In the genomic region with DNA sequence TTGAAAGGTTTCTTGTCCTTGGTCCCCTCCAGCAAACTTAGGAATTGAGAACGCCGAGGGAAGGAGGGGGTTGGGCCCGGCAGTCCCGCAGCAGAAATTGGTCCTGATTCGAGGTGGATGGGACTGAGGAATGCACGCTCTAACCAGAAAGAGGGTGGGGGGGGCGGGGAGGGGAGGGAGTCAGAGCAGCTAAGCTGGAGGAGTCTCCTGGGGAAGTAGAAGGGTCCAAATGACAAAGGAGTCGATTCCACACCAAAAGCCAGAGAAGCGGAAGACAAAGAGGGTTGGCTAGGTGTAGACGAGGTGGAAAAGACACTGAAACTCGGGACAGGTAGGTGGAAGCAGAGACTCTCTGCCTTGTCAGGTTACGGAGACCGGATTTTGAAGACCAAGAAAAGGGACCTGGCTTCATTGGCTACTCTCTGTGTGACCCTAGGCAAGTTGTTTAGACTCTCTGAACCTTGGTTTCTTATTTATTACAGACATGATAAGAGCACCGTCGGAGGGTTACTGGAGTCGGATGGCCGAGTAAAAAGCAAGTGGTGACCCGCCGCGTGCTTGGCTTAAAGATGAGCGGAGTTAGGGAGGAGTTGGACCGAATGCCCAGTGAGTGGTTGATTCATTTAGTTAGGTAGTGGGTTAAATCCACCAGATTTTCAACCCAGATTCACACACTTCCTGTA, we compare ENCODE assay signal across 8 mouse cellular contexts. TPM values are rescaled to one million over a fixed set of nuclear protein-coding genes. Genes with fewer than 3 reads are reported as not detected.
A peak's percentile ranks its signal among the peaks of the same experiment; 100 is the strongest.
DNase-seq lines count a peak whose midpoint lies in the region; ATAC-seq lines count a peak whose summit lies in the region.

A gene (plus strand): TSS at position 192 of the 683 bp plus-strand sequence.

- H3K4me1 ChIP-seq in lung, embryonic 16.5 days (replicated peaks; ENCODE audit: control insufficient read depth, insufficient read depth, low read length) = peaks cover 48% of the 10 kb centered on the region
- H3K4me1 ChIP-seq in embryonic facial prominence, embryonic 10.5 days = peaks cover 66% of the 10 kb centered on the region
- H3K4me1 ChIP-seq in heart, embryonic 13.5 days = peaks cover 56% of the 10 kb centered on the region
- peaks cover 34% of the 10 kb centered on the region for H3K4me1 ChIP-seq in neural tube, embryonic 15.5 days

- peak within 1 kb of the TSS; percentile 87 for H3K9ac ChIP-seq in lung, embryonic 16.5 days (ENCODE audit: low read length)
- peak within 1 kb of the TSS; percentile 99 for H3K9ac ChIP-seq in heart, embryonic 13.5 days
- peak within 1 kb of the TSS; percentile 90 for H3K9ac ChIP-seq in neural tube, embryonic 15.5 days (replicated peaks)

- intact Hi-C loops in left cerebral cortex, postnatal 14 days (cut with DNase I) = loop anchor here (5.0 to 10.0 kb wide), 2 partner anchors 74 to 148 kb away; no protein-coding TSS in a partner anchor

- peak within 1 kb of the TSS; percentile 63 for H3K4me3 ChIP-seq in lung, embryonic 16.5 days (ENCODE audit: low read length)
- peak within 1 kb of the TSS; percentile 87 for H3K4me3 ChIP-seq in embryonic facial prominence, embryonic 10.5 days
- peak within 1 kb of the TSS; percentile 92 for H3K4me3 ChIP-seq in heart, embryonic 13.5 days
- peak within 1 kb of the TSS; percentile 87 for H3K4me3 ChIP-seq in neural tube, embryonic 15.5 days (replicated peaks)

- 7% methylated on average over 21 of the region's 22 CpGs for WGBS in lung, embryonic 16.5 days
- WGBS in embryonic facial prominence, embryonic 10.5 days = 2% methylated on average over 22 of the region's 22 CpGs
- WGBS in heart, embryonic 13.5 days = 4% methylated on average over 21 of the region's 22 CpGs
- WGBS in neural tube, embryonic 15.5 days = 5% methylated on average over 21 of the region's 22 CpGs

- H3K9me3 ChIP-seq in lung, embryonic 16.5 days (ENCODE audit: control insufficient read depth, low read length) = no peaks in the 10 kb centered on the region
- H3K9me3 ChIP-seq in embryonic facial prominence, embryonic 10.5 days = no peaks in the 10 kb centered on the region
- no peaks in the 10 kb centered on the region for H3K9me3 ChIP-seq in heart, embryonic 13.5 days
- H3K9me3 ChIP-seq in neural tube, embryonic 15.5 days (replicated peaks) = no peaks in the 10 kb centered on the region

- no peak for DNase-seq in lung, adult 18-20 months
- DNase-seq in embryonic facial prominence, embryonic 10.5 days (ENCODE audit: low spot score) = peak; percentile 59
- DNase-seq in left cerebral cortex, postnatal 14 days (ENCODE audit: low spot score in 2 of 2) = no peak
- no peak for DNase-seq in cerebellum, adult 8-10 months

- H3K27ac ChIP-seq in lung, embryonic 16.5 days (ENCODE audit: low read length) = peak within 1 kb of the TSS; percentile 96
- peak within 1 kb of the TSS; percentile 99 for H3K27ac ChIP-seq in embryonic facial prominence, embryonic 10.5 days (replicated peaks)
- H3K27ac ChIP-seq in heart, embryonic 13.5 days (replicated peaks) = peak within 1 kb of the TSS; percentile 99
- H3K27ac ChIP-seq in neural tube, embryonic 15.5 days (replicated peaks) = peak within 1 kb of the TSS; percentile 97

- H3K36me3 ChIP-seq in lung, embryonic 16.5 days (ENCODE audit: control insufficient read depth, insufficient read depth, low read length) = peaks cover 7% of the 10 kb centered on the region
- H3K36me3 ChIP-seq in embryonic facial prominence, embryonic 10.5 days (replicated peaks) = peaks cover 19% of the 10 kb centered on the region
- H3K36me3 ChIP-seq in heart, embryonic 13.5 days = peaks cover 18% of the 10 kb centered on the region
- H3K36me3 ChIP-seq in neural tube, embryonic 15.5 days = peaks cover 6% of the 10 kb centered on the region; the same call in 1 of the 2 replicates

- ATAC-seq in lung, embryonic 16.5 days (ENCODE audit: low read depth) = no peak
- no peak for ATAC-seq in heart, embryonic 13.5 days (ENCODE audit: extremely low read depth, insufficient number of reproducible peaks, low FRiP score, low TSS enrichment)
- ATAC-seq in neural tube, embryonic 15.5 days (ENCODE audit: low FRiP score) = no peak
- no peak for ATAC-seq in frontal cortex, adult (ENCODE audit: low TSS enrichment)

- H3K27me3 ChIP-seq in lung, embryonic 16.5 days (ENCODE audit: control insufficient read depth, insufficient read depth, low read depth, low read length) = no peaks in the 10 kb centered on the region
- H3K27me3 ChIP-seq in embryonic facial prominence, embryonic 10.5 days (replicated peaks; ENCODE audit: low read depth, poor library complexity, severe bottlenecking) = peaks cover 4% of the 10 kb centered on the region; the same call in 1 of the 2 replicates
- no peaks in the 10 kb centered on the region for H3K27me3 ChIP-seq in heart, embryonic 13.5 days (replicated peaks)
- H3K27me3 ChIP-seq in neural tube, embryonic 15.5 days (replicated peaks) = no peaks in the 10 kb centered on the region

- peak within 1 kb of the TSS; percentile 92 for H3K4me2 ChIP-seq in lung, embryonic 16.5 days (ENCODE audit: low read depth, low read length)
- peak within 1 kb of the TSS; percentile 90 for H3K4me2 ChIP-seq in heart, embryonic 13.5 days
- H3K4me2 ChIP-seq in neural tube, embryonic 15.5 days = peak within 1 kb of the TSS; percentile 69

RNA-seq across cellular contexts. Expression of the gene that starts here (rescaled TPM):
- polyA plus RNA-seq in lung, embryonic 16.5 days (2015; fragmentation: Nextera tagmentation; extraction: Ambion mirVana) = 37.6 and 40.1 TPM in 2 replicates
- polyA plus RNA-seq in embryonic facial prominence, embryonic 10.5 days (2016; fragmentation: Nextera tagmentation; extraction: Ambion mirVana) = 61.4 and 64.0 TPM in 2 replicates
- 35.9 and 36.6 TPM in 2 replicates for polyA plus RNA-seq in heart, embryonic 13.5 days (2015; fragmentation: Nextera tagmentation; extraction: Ambion mirVana)
- total RNA-seq in left cerebral cortex, postnatal 14 days (2021) = 10 to 100 TPM; 16.7 to 19.5 TPM
- 41.5 and 57.0 TPM in 2 replicates for polyA plus RNA-seq in neural tube, embryonic 15.5 days (2015; fragmentation: Nextera tagmentation; extraction: Ambion mirVana)
